Mouse (Mus musculus): ENCODE results near the gene Pid1.
A peak's percentile ranks its signal among the peaks of the same experiment; 100 is the strongest.

Pid1 gene

GRCm38 (mm10) chr1:84177696-84178095 lies 186.3 kb downstream of the Pid1 start:
- DNase-seq (ENCODE audit: low spot score): no peak

GRCm38 (mm10) chr1:84177033-84177432 lies 186.9 kb downstream of the Pid1 start:
- DNase-seq (ENCODE audit: low spot score): no peak

GRCm38 (mm10) chr1:84172941-84173340 lies 191.0 kb downstream of the Pid1 start:
- no peak for DNase-seq (ENCODE audit: low spot score)

- peak; percentile 10 for DNase-seq (ENCODE audit: low spot score)
Measured at GRCm38 (mm10) chr1:84157790-84158189, 206.2 kb downstream of the Pid1 start.

- DNase-seq (ENCODE audit: low spot score): no peak
Measured at GRCm38 (mm10) chr1:84155585-84155930, 208.4 kb downstream of the Pid1 start.

GRCm38 (mm10) chr1:84154725-84155584 lies 209.0 kb downstream of the Pid1 start:
- DNase-seq (ENCODE audit: low spot score): no peak

GRCm38 (mm10) chr1:84153943-84154342 lies 210.0 kb downstream of the Pid1 start:
- DNase-seq (ENCODE audit: low spot score): no peak

- no peak for DNase-seq (ENCODE audit: low spot score)
Measured at GRCm38 (mm10) chr1:84141561-84141960, 222.4 kb downstream of the Pid1 start.

- no peak for DNase-seq (ENCODE audit: low spot score)
Measured at GRCm38 (mm10) chr1:84132451-84132850, 231.5 kb downstream of the Pid1 start.

GRCm38 (mm10) chr1:84131799-84132198 lies 232.2 kb downstream of the Pid1 start:
- DNase-seq (ENCODE audit: low spot score): no peak

- DNase-seq (ENCODE audit: low spot score): peak; percentile 14
Measured at GRCm38 (mm10) chr1:84128510-84128909, 235.5 kb downstream of the Pid1 start.

- no peak for DNase-seq (ENCODE audit: low spot score)
Measured at GRCm38 (mm10) chr1:84119306-84119705, 244.7 kb downstream of the Pid1 start.

GRCm38 (mm10) chr1:84106756-84107155 lies 257.2 kb downstream of the Pid1 start:
- no peak for DNase-seq (ENCODE audit: low spot score)

GRCm38 (mm10) chr1:84102052-84102451 lies 261.9 kb downstream of the Pid1 start:
- DNase-seq (ENCODE audit: low spot score): no peak

- DNase-seq (ENCODE audit: low spot score): peak; percentile 15
Measured at GRCm38 (mm10) chr1:84097398-84097797, 266.6 kb downstream of the Pid1 start.

GRCm38 (mm10) chr1:84093291-84093690 lies 270.7 kb downstream of the Pid1 start:
- no peak for DNase-seq (ENCODE audit: low spot score)

- DNase-seq (ENCODE audit: low spot score): no peak
Measured at GRCm38 (mm10) chr1:84089664-84090063, 274.3 kb downstream of the Pid1 start.

- DNase-seq (ENCODE audit: low spot score): no peak
Measured at GRCm38 (mm10) chr1:84087957-84088356, 276.0 kb downstream of the Pid1 start.

GRCm38 (mm10) chr1:84087325-84087724 lies 276.7 kb downstream of the Pid1 start:
- no peak for DNase-seq (ENCODE audit: low spot score)

GRCm38 (mm10) chr1:84086486-84086885 lies 277.5 kb downstream of the Pid1 start:
- DNase-seq (ENCODE audit: low spot score): no peak

- no peak for DNase-seq (ENCODE audit: low spot score)
Measured at GRCm38 (mm10) chr1:84085361-84085760, 278.6 kb downstream of the Pid1 start.

- DNase-seq (ENCODE audit: low spot score): no peak
Measured at GRCm38 (mm10) chr1:84079566-84079965, 284.4 kb downstream of the Pid1 start.

- no peak for DNase-seq (ENCODE audit: low spot score)
Measured at GRCm38 (mm10) chr1:84077023-84077422, 287.0 kb downstream of the Pid1 start.
